Mouse (Mus musculus): Measurements from ENCODE around the gene Rflna. TPM values are rescaled to one million over a fixed set of nuclear protein-coding genes. Genes with fewer than 3 reads are reported as not detected.

Gene Rflna
- total and polyA plus RNA-seq, 3 experiments, result 0.17 to 0.46 TPM; not detected in 1

GRCm38 (mm10) chr5:124963806-124964672 is 39.0 kb upstream of the Rflna start:
- H3K9ac ChIP-seq (ENCODE audit: insufficient read depth, low read depth), result no peak overlapping the region
- peaks cover 0 to 3% of the 10 kb centered on the region in 2 experiments; a peak in 1 of 4 replicates for H3K4me1 ChIP-seq (ENCODE audit: control insufficient read depth in 1 of 2, insufficient read depth in 2 of 2)
- dilution Hi-C loops (cut with MboI; ENCODE audit: extremely low pct_ligation_motif_present, extremely low pct_unique_long_range_greater_than_20kb, low sequenced_read_pairs) (no loop called here), in situ Hi-C loops (cut with MboI; ENCODE audit: low pct_ligation_motif_present, low pct_unique_long_range_greater_than_20kb, low sequenced_read_pairs) (no loop called here)
- peaks cover 4% of the 10 kb centered on the region for H3K9me3 ChIP-seq (replicated peaks; ENCODE audit: low read length)
- H3K4me3 ChIP-seq (replicated peaks in 1 of 3; ENCODE audit: low read depth in 2 of 3, low read length in 2 of 3, poor library complexity in 1 of 3), result no peak overlapping the region
- H3K79me2 ChIP-seq (replicated peaks; ENCODE audit: control insufficient read depth, extremely low read depth, insufficient read depth, poor library complexity, severe bottlenecking), result no peaks in the 10 kb centered on the region
- H3K36me3 ChIP-seq (replicated peaks in 1 of 2; ENCODE audit: control insufficient read depth in 1 of 2, insufficient read depth in 1 of 2, low read length in 1 of 2), result no peaks in the 10 kb centered on the region
- TF ChIP-seq SIN3A (IDR thresholded peaks at IDR 0.05; ENCODE audit: low read length), result no peak
- no peak for TF ChIP-seq POLR2AphosphoS2 (IDR thresholded peaks at IDR 0.05; ENCODE audit: low read depth, low read length)
- TF ChIP-seq MYC (IDR thresholded peaks at IDR 0.05; ENCODE audit: low read depth, low read length), result no peak
- TF ChIP-seq CHD2 (IDR thresholded peaks at IDR 0.05; ENCODE audit: low read length), result no peak
- no peak for TF ChIP-seq JUN (IDR thresholded peaks at IDR 0.05; ENCODE audit: insufficient read depth, low read depth, low read length)
- TF ChIP-seq POLR2A (IDR thresholded peaks at IDR 0.05; ENCODE audit: low read depth, low read length), result no peak
- TF ChIP-seq JUND (conservative IDR thresholded peaks at IDR 0.05; ENCODE audit: low read depth, low read length), result no peak
- no peak for TF ChIP-seq USF2 (conservative IDR thresholded peaks at IDR 0.05; ENCODE audit: low read depth, low read length)
- TF ChIP-seq PAX5 (IDR thresholded peaks at IDR 0.05; ENCODE audit: low read length), result no peak
- TF ChIP-seq USF1 (IDR thresholded peaks at IDR 0.05; ENCODE audit: low read depth, low read length), result no peak
- no peak for TF ChIP-seq NRF1 (IDR thresholded peaks at IDR 0.05; ENCODE audit: low read depth, low read length)
- no peak for TF ChIP-seq ETS1 (conservative IDR thresholded peaks at IDR 0.05; ENCODE audit: low read depth, low read length)
- no peak for TF ChIP-seq NELFE (IDR thresholded peaks at IDR 0.05; ENCODE audit: low read depth, low read length)
- TF ChIP-seq UBTF (IDR thresholded peaks at IDR 0.05; ENCODE audit: low read depth, low read length), result no peak
- no peak for TF ChIP-seq CTCF (conservative IDR thresholded peaks at IDR 0.05 in 1 of 2, IDR thresholded peaks at IDR 0.05 in 1 of 2; ENCODE audit: low read depth in 2 of 2, low read length in 2 of 2)
- no peak for TF ChIP-seq E2F4 (IDR thresholded peaks at IDR 0.05; ENCODE audit: insufficient replicate concordance, low read depth, low read length)
- TF ChIP-seq BHLHE40 (IDR thresholded peaks at IDR 0.05; ENCODE audit: low read depth, low read length), result no peak
- TF ChIP-seq EP300 (IDR thresholded peaks at IDR 0.05; ENCODE audit: low read length), result no peak
- no peak for TF ChIP-seq RAD21 (IDR thresholded peaks at IDR 0.05; ENCODE audit: low read depth, low read length)
- peaks cover 10% of the 10 kb centered on the region for H3K27me3 ChIP-seq (replicated peaks)
- no peak for DNase-seq (ENCODE audit: extremely low read depth)
- H3K4me2 ChIP-seq (ENCODE audit: insufficient read depth, low read depth, poor library complexity, severe bottlenecking), result no peak overlapping the region
- H3K27ac ChIP-seq (ENCODE audit: insufficient read depth, low read depth), result no peak overlapping the region

GRCm38 (mm10) chr5:124966622-124967332 is 36.2 kb upstream of the Rflna start:
- DNase-seq (ENCODE audit: extremely low read depth), result no peak
- Histone ChIP-seq H3K4me1 (ENCODE audit: control insufficient read depth in 1 of 2, insufficient read depth in 2 of 2) (no peaks in the 10 kb centered on the region), H3K9ac (ENCODE audit: insufficient read depth, low read depth) (no peak overlapping the region), H3K4me3 (replicated peaks in 1 of 3; ENCODE audit: low read depth in 2 of 3, low read length in 2 of 3, poor library complexity in 1 of 3) (no peak overlapping the region), H3K4me2 (ENCODE audit: insufficient read depth, low read depth, poor library complexity, severe bottlenecking) (no peak overlapping the region), H3K27ac (ENCODE audit: insufficient read depth, low read depth) (no peak overlapping the region), H3K36me3 (replicated peaks in 1 of 2; ENCODE audit: control insufficient read depth in 1 of 2, insufficient read depth in 1 of 2, low read length in 1 of 2) (no peaks in the 10 kb centered on the region), H3K27me3 (replicated peaks) (peaks cover 11% of the 10 kb centered on the region), H3K79me2 (replicated peaks; ENCODE audit: control insufficient read depth, extremely low read depth, insufficient read depth, poor library complexity, severe bottlenecking) (no peaks in the 10 kb centered on the region; the same call in 1 of the 2 replicates), H3K9me3 (replicated peaks; ENCODE audit: low read length) (peaks cover 3% of the 10 kb centered on the region)
- TF ChIP-seq POLR2A (IDR thresholded peaks at IDR 0.05; ENCODE audit: low read depth, low read length) (no peak), JUN (IDR thresholded peaks at IDR 0.05; ENCODE audit: insufficient read depth, low read depth, low read length) (no peak), HCFC1 (IDR thresholded peaks at IDR 0.05; ENCODE audit: low read depth, low read length) (no peak), CTCF (conservative IDR thresholded peaks at IDR 0.05 in 1 of 2, IDR thresholded peaks at IDR 0.05 in 1 of 2; ENCODE audit: low read depth in 2 of 2, low read length in 2 of 2) (no peak), JUND (conservative IDR thresholded peaks at IDR 0.05; ENCODE audit: low read depth, low read length) (no peak), UBTF (IDR thresholded peaks at IDR 0.05; ENCODE audit: low read depth, low read length) (no peak), USF2 (conservative IDR thresholded peaks at IDR 0.05; ENCODE audit: low read depth, low read length) (no peak), NELFE (IDR thresholded peaks at IDR 0.05; ENCODE audit: low read depth, low read length) (no peak), POLR2AphosphoS2 (IDR thresholded peaks at IDR 0.05; ENCODE audit: low read depth, low read length) (no peak), MXI1 (IDR thresholded peaks at IDR 0.05; ENCODE audit: low read depth, low read length) (no peak), MAFK (IDR thresholded peaks at IDR 0.05; ENCODE audit: insufficient replicate concordance, low read length) (no peak), ZKSCAN1 (IDR thresholded peaks at IDR 0.05; ENCODE audit: borderline replicate concordance, low read depth, low read length) (no peak), BHLHE40 (IDR thresholded peaks at IDR 0.05; ENCODE audit: low read depth, low read length) (no peak), TBP (conservative IDR thresholded peaks at IDR 0.05; ENCODE audit: low read depth, low read length) (no peak), ZC3H11A (IDR thresholded peaks at IDR 0.05; ENCODE audit: low read depth, low read length) (no peak), KAT2A (IDR thresholded peaks at IDR 0.05; ENCODE audit: insufficient replicate concordance, low read length) (no peak)
- dilution Hi-C loops (cut with MboI; ENCODE audit: extremely low pct_ligation_motif_present, extremely low pct_unique_long_range_greater_than_20kb, low sequenced_read_pairs) (no loop called here), in situ Hi-C loops (cut with MboI; ENCODE audit: low pct_ligation_motif_present, low pct_unique_long_range_greater_than_20kb, low sequenced_read_pairs) (no loop called here)
